Mouse (Mus musculus): ENCODE data around the gene Nup93. TPM values are rescaled to one million over a fixed set of nuclear protein-coding genes. Genes with fewer than 3 reads are reported as not detected.

Gene Nup93
- polyA plus RNA-seq, 1 experiment: 58.7 TPM

- H3K36me3 ChIP-seq (ENCODE audit: control insufficient read depth, insufficient read depth): peaks cover 8% of the 10 kb centered on the region
- H3K27me3 ChIP-seq (ENCODE audit: control insufficient read depth, insufficient read depth, insufficient read length): no peaks in the 10 kb centered on the region
- peak within 1 kb of the TSS; percentile 71 for H3K4me3 ChIP-seq (ENCODE audit: insufficient read depth, poor library complexity, severe bottlenecking)
- peaks cover 17% of the 10 kb centered on the region for H3K79me2 ChIP-seq (ENCODE audit: control insufficient read depth, insufficient read depth)
- H3K79me3 ChIP-seq (ENCODE audit: low read depth): peaks cover 5% of the 10 kb centered on the region
- H3ac ChIP-seq (ENCODE audit: control insufficient read depth, insufficient read length, low read depth): peak within 1 kb of the TSS; percentile 88
- TF ChIP-seq FOSL1 (IDR thresholded peaks at IDR 0.05; ENCODE audit: insufficient read depth, low read length, poor library complexity, severe bottlenecking) (no peak), USF1 (IDR thresholded peaks at IDR 0.05; ENCODE audit: low read depth) (peak; percentile 87), MAX (IDR thresholded peaks at IDR 0.05) (peak; percentile 50)
Measured at GRCm38 (mm10) chr8:94178857-94179712, 35.3 kb upstream of the Nup93 start, which contains the start of gene Mt1. Gene Mt1, plus strand, starts transcription at chr8:94179082.

- Histone ChIP-seq H3K79me3 (ENCODE audit: low read depth) (peaks cover 5% of the 10 kb centered on the region), H3K4me3 (ENCODE audit: insufficient read depth, poor library complexity, severe bottlenecking) (peak overlapping the region; percentile 71), H3K36me3 (ENCODE audit: control insufficient read depth, insufficient read depth) (peaks cover 8% of the 10 kb centered on the region), H3K79me2 (ENCODE audit: control insufficient read depth, insufficient read depth) (peaks cover 17% of the 10 kb centered on the region), H3K27me3 (ENCODE audit: control insufficient read depth, insufficient read depth, insufficient read length) (no peaks in the 10 kb centered on the region), H3ac (ENCODE audit: control insufficient read depth, insufficient read length, low read depth) (peak overlapping the region; percentile 88)
- TF ChIP-seq MYOD1 (IDR thresholded peaks at IDR 0.05; ENCODE audit: control insufficient read depth, insufficient read length, low read depth): no peak
- TF ChIP-seq MAX (IDR thresholded peaks at IDR 0.05): peak; percentile 88
Measured at GRCm38 (mm10) chr8:94179713-94180560, 34.4 kb upstream of the Nup93 start.

GRCm38 (mm10) chr8:94180561-94180908, 33.8 kb upstream of the Nup93 start:
- peaks cover 17% of the 10 kb centered on the region for H3K79me2 ChIP-seq (ENCODE audit: control insufficient read depth, insufficient read depth)
- H3K36me3 ChIP-seq (ENCODE audit: control insufficient read depth, insufficient read depth): peaks cover 8% of the 10 kb centered on the region
- peaks cover 5% of the 10 kb centered on the region for H3K79me3 ChIP-seq (ENCODE audit: low read depth)
- no peak for TF ChIP-seq MYOD1 (IDR thresholded peaks at IDR 0.05; ENCODE audit: control insufficient read depth, insufficient read length, low read depth)
- TF ChIP-seq MAX (IDR thresholded peaks at IDR 0.05): no peak
- TF ChIP-seq CTCF (IDR thresholded peaks at IDR 0.05; ENCODE audit: control insufficient read depth, insufficient read depth, insufficient read length): no peak
- no peak for TF ChIP-seq MYOG (IDR thresholded peaks at IDR 0.05; ENCODE audit: control insufficient read depth, extremely low read depth, insufficient read length)
- TF ChIP-seq FOSL1 (IDR thresholded peaks at IDR 0.05; ENCODE audit: insufficient read depth, low read length, poor library complexity, severe bottlenecking): no peak
- TF ChIP-seq USF1 (IDR thresholded peaks at IDR 0.05; ENCODE audit: low read depth): no peak
- no peak for TF ChIP-seq CEBPB (IDR thresholded peaks at IDR 0.05; ENCODE audit: low read depth)
- no peaks in the 10 kb centered on the region for H3K27me3 ChIP-seq (ENCODE audit: control insufficient read depth, insufficient read depth, insufficient read length)
- peak overlapping the region; percentile 71 for H3K4me3 ChIP-seq (ENCODE audit: insufficient read depth, poor library complexity, severe bottlenecking)
- no peak overlapping the region for H3ac ChIP-seq (ENCODE audit: control insufficient read depth, insufficient read length, low read depth)

- TF ChIP-seq MYOG (IDR thresholded peaks at IDR 0.05; ENCODE audit: control insufficient read depth, extremely low read depth, insufficient read length) (no peak), MAX (IDR thresholded peaks at IDR 0.05) (no peak), USF1 (IDR thresholded peaks at IDR 0.05; ENCODE audit: low read depth) (no peak), FOSL1 (IDR thresholded peaks at IDR 0.05; ENCODE audit: insufficient read depth, low read length, poor library complexity, severe bottlenecking) (no peak), CTCF (IDR thresholded peaks at IDR 0.05; ENCODE audit: control insufficient read depth, insufficient read depth, insufficient read length) (no peak), CEBPB (IDR thresholded peaks at IDR 0.05; ENCODE audit: low read depth) (no peak), MYOD1 (IDR thresholded peaks at IDR 0.05; ENCODE audit: control insufficient read depth, insufficient read length, low read depth) (no peak)
- H3K4me3 ChIP-seq (ENCODE audit: insufficient read depth, poor library complexity, severe bottlenecking): no peak overlapping the region
Measured at GRCm38 (mm10) chr8:94182055-94182929, 32.1 kb upstream of the Nup93 start.

GRCm38 (mm10) chr8:94183117-94183516, 31.2 kb upstream of the Nup93 start:
- Histone ChIP-seq H3ac (ENCODE audit: control insufficient read depth, insufficient read length, low read depth) (peak overlapping the region; percentile 10), H3K79me2 (ENCODE audit: control insufficient read depth, insufficient read depth) (peaks cover 17% of the 10 kb centered on the region), H3K79me3 (ENCODE audit: low read depth) (peaks cover 5% of the 10 kb centered on the region), H3K27me3 (ENCODE audit: control insufficient read depth, insufficient read depth, insufficient read length) (no peaks in the 10 kb centered on the region), H3K4me3 (ENCODE audit: insufficient read depth, poor library complexity, severe bottlenecking) (no peak overlapping the region), H3K36me3 (ENCODE audit: control insufficient read depth, insufficient read depth) (peaks cover 8% of the 10 kb centered on the region)
- peak; percentile 83 for TF ChIP-seq CTCF (IDR thresholded peaks at IDR 0.05; ENCODE audit: control insufficient read depth, insufficient read depth, insufficient read length)
- no peak for TF ChIP-seq MYOG (IDR thresholded peaks at IDR 0.05; ENCODE audit: control insufficient read depth, extremely low read depth, insufficient read length)
- TF ChIP-seq CEBPB (IDR thresholded peaks at IDR 0.05; ENCODE audit: low read depth): no peak
- TF ChIP-seq FOSL1 (IDR thresholded peaks at IDR 0.05; ENCODE audit: insufficient read depth, low read length, poor library complexity, severe bottlenecking): no peak
- TF ChIP-seq MYOD1 (IDR thresholded peaks at IDR 0.05; ENCODE audit: control insufficient read depth, insufficient read length, low read depth): no peak
- TF ChIP-seq MAX (IDR thresholded peaks at IDR 0.05): peak; percentile 44
- no peak for TF ChIP-seq USF1 (IDR thresholded peaks at IDR 0.05; ENCODE audit: low read depth)

More at GRCm38 (mm10) chr8:94182055-94182929, 32.1 kb upstream of the Nup93 start:
- peaks cover 8% of the 10 kb centered on the region for H3K36me3 ChIP-seq (ENCODE audit: control insufficient read depth, insufficient read depth)
- peaks cover 5% of the 10 kb centered on the region for H3K79me3 ChIP-seq (ENCODE audit: low read depth)
- H3K79me2 ChIP-seq (ENCODE audit: control insufficient read depth, insufficient read depth): peaks cover 17% of the 10 kb centered on the region
- H3ac ChIP-seq (ENCODE audit: control insufficient read depth, insufficient read length, low read depth): no peak overlapping the region
- no peaks in the 10 kb centered on the region for H3K27me3 ChIP-seq (ENCODE audit: control insufficient read depth, insufficient read depth, insufficient read length)
